Mouse (Mus musculus) kidney, postnatal 0 days (tissue): ENCODE data around the gene Ppp1r35. TPM values are rescaled to one million over a fixed set of nuclear protein-coding genes. Genes with fewer than 3 reads are reported as not detected.

Experiments used
- ATAC-seq: fragments of 200-750 bp; cut with Nextera tagmentation; replicated peaks from 2 replicates; pipeline ENCODE4 v1.8.0; 2017; ENCODE audit warnings: low read depth, moderate number of reproducible peaks, moderate TSS enrichment, moderate library complexity; ENCODE audit not compliant: low FRiP score
- DNase-seq: peaks from one replicate; pipeline ENCODE4 v3.0.0-alpha.2; 2016; ENCODE audit warnings: low spot score
- H3K27ac ChIP-seq: fragments of 300-500 bp; sonication (generic); 2 replicates; pipeline ENCODE4 v1.5.1; 2014; ENCODE audit warnings: mild to moderate bottlenecking
- H3K27me3 ChIP-seq: fragments of 300-500 bp; sonication (generic); 2 replicates; pipeline ENCODE4 v1.6.1; 2014; ENCODE audit warnings: low read length, mixed read lengths; ENCODE audit not compliant: insufficient read depth
- H3K36me3 ChIP-seq: fragments of 300-500 bp; sonication (generic); 2 replicates; pipeline ENCODE4 v1.6.1; 2014; ENCODE audit warnings: low read length, mixed read lengths; ENCODE audit not compliant: insufficient read depth
- H3K4me1 ChIP-seq: fragments of 300-500 bp; sonication (generic); replicated peaks from 2 replicates; pipeline ENCODE4 v1.6.1; 2014; ENCODE audit warnings: antibody characterized with exemption, low read length, mixed read lengths; ENCODE audit not compliant: insufficient read depth
- H3K4me2 ChIP-seq: fragments of 300-500 bp; sonication (generic); 2 replicates; pipeline ENCODE4 v1.6.1; 2014; ENCODE audit warnings: mild to moderate bottlenecking, low read length, moderate library complexity, mixed read lengths
- H3K4me3 ChIP-seq: fragments of 300-500 bp; sonication (generic); replicated peaks from 2 replicates; pipeline ENCODE4 v1.5.1; 2014; ENCODE audit warnings: low read depth, low read length
- H3K9ac ChIP-seq: fragments of 300-500 bp; sonication (generic); 2 replicates; pipeline ENCODE4 v1.6.1; 2014; ENCODE audit warnings: low read depth, low read length
- H3K9me3 ChIP-seq: fragments of 300-500 bp; sonication (generic); replicated peaks from 2 replicates; pipeline ENCODE4 v1.6.1; 2016; ENCODE audit warnings: low read length, inconsistent platforms, mixed read lengths
- CTCF ChIP-seq: IDR thresholded peaks from 2 replicates; pipeline ENCODE4 v1.5.1; 2016; ENCODE audit warnings: antibody characterized with exemption, low read depth, mild to moderate bottlenecking, moderate library complexity
- whole genome bisulfite sequencing: fragments of 180-500 bp; shearing (Covaris S2); extraction: QIAGEN DNeasy Blood & Tissue Kit; methylation state at CpG from one replicate; pipeline ENCODE4 v1.1.7; 2014; 5-methylcytosine and 5-hydroxymethylcytosine counted together
- polyA plus RNA-seq: library from polyadenylated mRNA; unstranded; fragments of >200 nt; fragmentation: Nextera tagmentation; extraction: Ambion mirVana; gene quantifications from 2 replicates; pipeline ENCODE4 v1.2.1, GENCODE M21; 2015

Gene Ppp1r35
- polyA plus RNA-seq, 1 experiment from 2014 or later: 32.4 TPM

- H3K36me3 ChIP-seq: peaks cover 25% of the 10 kb centered on the region
- WGBS: 82% methylated on average over 7 of the region's 7 CpGs
- peaks cover 33% of the 10 kb centered on the region for H3K4me1 ChIP-seq
- no peaks in the 10 kb centered on the region for H3K27me3 ChIP-seq
- no peak overlapping the region for H3K4me3 ChIP-seq
- ATAC-seq (no peak), DNase-seq (no peak)
- H3K9ac ChIP-seq: no peak overlapping the region
- no peak overlapping the region for H3K4me2 ChIP-seq
- H3K27ac ChIP-seq: no peak overlapping the region
- no peak for TF ChIP-seq CTCF
- H3K9me3 ChIP-seq: no peaks in the 10 kb centered on the region
Measured at GRCm38 (mm10) chr5:137781661-137782060, 3.0 kb downstream of the Ppp1r35 start.

- Histone ChIP-seq H3K4me1 (peaks cover 33% of the 10 kb centered on the region), H3K36me3 (peaks cover 25% of the 10 kb centered on the region), H3K9ac (peak overlapping the region; percentile 96), H3K27ac (no peak overlapping the region), H3K4me2 (peak overlapping the region; percentile 92), H3K4me3 (0 out of 2 replicates have a peak overlapping the region, but pooled peaks have one; percentile 86), H3K27me3 (no peaks in the 10 kb centered on the region), H3K9me3 (no peaks in the 10 kb centered on the region)
- no peak for TF ChIP-seq CTCF
- 72% methylated on average over 13 of the region's 13 CpGs for WGBS
- ATAC-seq: no peak
- no peak for DNase-seq
Measured at GRCm38 (mm10) chr5:137782776-137783522, 4.3 kb downstream of the Ppp1r35 start.

- DNase-seq: no peak
- Histone ChIP-seq H3K4me1 (peaks cover 33% of the 10 kb centered on the region), H3K4me3 (peak overlapping the region; percentile 86), H3K27ac (0 out of 2 replicates have a peak overlapping the region, but pooled peaks have one; percentile 31), H3K36me3 (peaks cover 25% of the 10 kb centered on the region), H3K27me3 (no peaks in the 10 kb centered on the region), H3K9me3 (no peaks in the 10 kb centered on the region), H3K4me2 (peak overlapping the region; percentile 92), H3K9ac (peak overlapping the region; percentile 96)
- 55% methylated on average over 9 of the region's 9 CpGs for WGBS
- TF ChIP-seq CTCF: no peak
- ATAC-seq: no peak
Measured at GRCm38 (mm10) chr5:137783901-137784540, 5.4 kb downstream of the Ppp1r35 start.

- ATAC-seq (no peak), DNase-seq (no peak)
- no peak for TF ChIP-seq CTCF
- Histone ChIP-seq H3K9me3 (no peaks in the 10 kb centered on the region), H3K36me3 (peaks cover 25% of the 10 kb centered on the region), H3K4me2 (peak overlapping the region; percentile 92), H3K9ac (peak overlapping the region; percentile 96), H3K4me3 (peak overlapping the region; percentile 86), H3K4me1 (peaks cover 32% of the 10 kb centered on the region), H3K27ac (no peak overlapping the region), H3K27me3 (no peaks in the 10 kb centered on the region)
- WGBS: 64% methylated on average over 14 of the region's 14 CpGs
Measured at GRCm38 (mm10) chr5:137784546-137784945, 5.9 kb downstream of the Ppp1r35 start.

- peak overlapping the region; percentile 96 for H3K27ac ChIP-seq
- no peaks in the 10 kb centered on the region for H3K27me3 ChIP-seq
- H3K9ac ChIP-seq: peak overlapping the region; percentile 96
- H3K4me1 ChIP-seq: peaks cover 27% of the 10 kb centered on the region
- 1% methylated on average over 62 of the region's 62 CpGs for WGBS
- peaks cover 25% of the 10 kb centered on the region for H3K36me3 ChIP-seq
- peak overlapping the region; percentile 92 for H3K4me2 ChIP-seq
- H3K9me3 ChIP-seq: no peaks in the 10 kb centered on the region
- TF ChIP-seq CTCF: no peak
- H3K4me3 ChIP-seq: peak overlapping the region; percentile 86
- ATAC-seq: peak; percentile 1; the same call in 1 of the 2 replicates
- DNase-seq: peak; percentile 55
Measured at GRCm38 (mm10) chr5:137785164-137786031, 6.7 kb downstream of the Ppp1r35 start.
